Mouse (Mus musculus): Measurements from ENCODE around the gene Nupr1l.

Nupr1l gene

DNA sequence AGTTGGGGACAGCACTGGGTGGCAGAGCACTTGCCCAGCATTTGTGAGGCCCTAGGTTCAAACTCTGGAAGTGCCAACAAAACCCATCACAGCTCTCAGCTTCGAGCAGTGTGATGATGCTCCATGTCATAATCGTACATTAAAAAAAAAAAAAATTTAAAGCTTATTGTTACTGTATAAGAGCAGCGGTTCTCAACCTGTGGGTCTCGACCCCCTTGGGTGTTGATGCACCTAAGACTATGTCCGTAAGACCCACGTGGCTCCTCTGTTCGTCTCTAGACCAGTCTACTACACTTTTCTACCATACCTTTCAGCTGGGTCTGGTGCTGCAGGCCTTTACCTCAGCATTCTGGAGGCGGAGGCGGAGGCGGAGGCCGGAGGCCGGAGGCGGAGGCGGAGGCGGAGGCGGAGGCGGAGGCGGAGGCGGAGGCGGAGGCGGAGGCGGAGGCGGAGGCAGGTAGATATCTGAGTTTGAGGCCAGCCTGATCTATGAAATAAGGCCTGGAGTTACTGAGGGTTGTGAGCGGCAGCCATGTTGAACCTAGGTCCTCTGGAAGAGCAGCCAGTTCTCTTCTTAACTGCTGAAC, 9.8 kb downstream of the Nupr1l start:
- no peak for DNase-seq (ENCODE audit: low spot score)

DNA sequence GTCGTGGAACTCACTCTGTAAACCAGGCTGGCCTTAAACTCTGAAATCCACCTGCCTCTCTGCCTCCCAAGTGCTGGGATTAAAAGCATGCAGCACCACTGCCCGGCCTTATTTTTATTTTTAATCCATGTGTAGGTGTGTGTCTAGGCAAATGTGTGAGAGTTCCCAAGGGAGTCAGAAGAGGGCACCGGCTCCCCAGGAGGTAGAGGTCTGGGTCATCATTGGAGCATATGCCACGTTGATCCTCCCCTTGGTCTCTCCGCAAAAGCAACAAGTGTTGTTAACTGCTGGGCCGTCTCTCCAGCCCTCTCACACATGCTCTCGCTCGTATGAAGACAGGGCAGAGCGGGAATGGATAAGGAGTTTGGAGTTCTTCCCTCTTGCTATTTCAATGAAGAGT, 10.4 kb downstream of the Nupr1l start:
- DNase-seq (ENCODE audit: low spot score): no peak

DNA sequence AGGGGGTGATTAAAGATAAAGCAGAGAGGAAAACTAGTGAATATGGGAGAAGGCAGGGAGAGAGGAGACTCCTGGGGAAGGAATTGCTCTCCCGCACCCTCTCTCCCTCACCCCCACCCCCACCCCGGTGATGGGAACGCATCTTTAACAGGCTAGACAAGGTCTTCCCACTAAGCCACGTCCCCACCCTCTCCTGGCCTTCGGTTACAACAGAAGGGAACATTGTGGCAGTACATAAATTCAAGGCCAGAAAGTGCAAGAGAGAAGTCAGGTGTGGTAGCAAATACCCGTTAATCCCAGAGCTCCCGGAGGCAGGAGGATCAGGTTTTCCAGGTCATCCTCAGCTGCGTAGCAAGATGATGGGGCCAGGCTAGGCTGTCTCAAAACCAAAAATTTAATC, 11.0 kb downstream of the Nupr1l start:
- DNase-seq (ENCODE audit: low spot score): no peak

DNA sequence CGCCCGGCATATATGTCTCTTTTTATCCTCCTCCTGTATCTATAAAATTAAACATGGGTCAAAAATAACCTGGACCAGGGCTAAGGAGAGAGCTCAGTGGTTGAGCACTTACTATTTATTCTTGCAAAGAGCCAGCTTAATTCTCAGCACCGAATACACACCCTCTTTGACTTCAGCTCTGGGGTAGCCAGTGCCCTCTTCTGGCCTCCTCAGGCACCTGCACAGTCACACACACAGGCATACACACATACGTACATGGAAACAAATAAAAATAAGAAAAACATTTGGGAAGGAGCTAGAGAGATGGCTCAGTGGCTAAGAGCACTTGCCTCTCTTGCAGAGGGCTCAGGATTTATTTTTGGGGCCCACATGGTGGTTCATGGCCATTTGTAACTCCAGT, 13.6 kb downstream of the Nupr1l start:
- DNase-seq (ENCODE audit: low spot score): no peak

DNA sequence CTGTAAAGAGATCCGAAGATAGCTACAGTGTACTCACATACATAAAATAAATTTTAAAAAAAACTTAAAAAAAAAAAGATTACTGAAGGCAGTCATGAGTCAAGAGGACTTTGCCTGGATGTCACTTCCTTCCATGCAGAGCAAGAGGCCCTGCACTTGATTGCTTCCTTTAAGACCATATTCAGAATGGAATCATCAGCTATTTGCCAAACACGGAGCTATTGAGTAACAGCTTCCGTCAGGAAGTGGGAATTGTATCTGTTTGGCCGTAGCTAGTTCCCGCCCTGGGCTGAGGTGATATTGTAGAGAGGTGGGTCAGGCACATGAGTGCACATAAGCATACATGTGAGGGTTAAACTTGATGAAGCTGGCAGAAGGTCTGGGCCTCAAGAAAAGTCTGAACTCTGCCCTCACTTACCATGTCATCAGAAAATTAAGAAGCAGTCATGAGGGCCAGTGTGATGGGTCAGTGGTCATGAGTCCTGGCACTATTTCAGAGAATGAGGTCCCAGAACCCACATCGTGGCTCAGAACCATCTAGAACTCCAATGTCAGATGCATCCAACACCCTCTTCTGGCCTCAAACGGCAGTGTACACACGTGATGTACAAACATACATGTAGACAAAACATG, 16.6 kb downstream of the Nupr1l start:
- no peak for DNase-seq (ENCODE audit: low spot score)

GRCm38 (mm10) chr5:129925933-129926332, 17.6 kb downstream of the Nupr1l start:
- no peak for DNase-seq (ENCODE audit: low spot score)

- no peak for DNase-seq (ENCODE audit: low spot score)
Measured at GRCm38 (mm10) chr5:129929924-129930855, 21.9 kb downstream of the Nupr1l start.

- DNase-seq (ENCODE audit: low spot score): no peak
Measured at GRCm38 (mm10) chr5:129936941-129937340, 28.6 kb downstream of the Nupr1l start.

GRCm38 (mm10) chr5:129940281-129940680, 31.9 kb downstream of the Nupr1l start:
- no peak for DNase-seq (ENCODE audit: low spot score)

- DNase-seq (ENCODE audit: low spot score): no peak
Measured at GRCm38 (mm10) chr5:129940736-129941494, 32.6 kb downstream of the Nupr1l start.

GRCm38 (mm10) chr5:129941495-129942045, 33.2 kb downstream of the Nupr1l start, which contains the start of gene Vkorc1l1:
Vkorc1l1 (plus strand) TSS chr5:129941970.
- DNase-seq (ENCODE audit: low spot score): peak; percentile 100

- DNase-seq (ENCODE audit: low spot score): peak; percentile 71
Measured at GRCm38 (mm10) chr5:129942073-129942939, 34.0 kb downstream of the Nupr1l start.

DNA sequence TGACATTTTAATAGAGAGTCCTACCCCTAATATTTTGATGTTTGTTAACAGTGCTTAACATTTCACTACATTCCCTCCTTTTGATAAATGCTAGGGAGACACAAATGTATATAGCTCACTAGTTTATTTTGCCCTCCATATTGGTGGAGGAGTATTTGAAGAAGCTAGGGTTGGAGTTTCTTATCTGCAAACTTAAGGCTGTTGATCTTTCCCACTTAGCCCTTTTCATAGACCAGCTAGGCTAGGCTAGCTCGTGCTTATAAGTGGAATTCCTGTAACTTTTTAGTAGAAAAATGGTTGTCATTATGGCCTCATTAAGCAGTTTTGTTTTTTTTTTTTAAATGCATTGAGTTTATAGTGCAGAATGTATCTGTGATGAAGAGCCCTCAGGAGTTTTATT, 35.1 kb downstream of the Nupr1l start:
- no peak for DNase-seq (ENCODE audit: low spot score)

DNA sequence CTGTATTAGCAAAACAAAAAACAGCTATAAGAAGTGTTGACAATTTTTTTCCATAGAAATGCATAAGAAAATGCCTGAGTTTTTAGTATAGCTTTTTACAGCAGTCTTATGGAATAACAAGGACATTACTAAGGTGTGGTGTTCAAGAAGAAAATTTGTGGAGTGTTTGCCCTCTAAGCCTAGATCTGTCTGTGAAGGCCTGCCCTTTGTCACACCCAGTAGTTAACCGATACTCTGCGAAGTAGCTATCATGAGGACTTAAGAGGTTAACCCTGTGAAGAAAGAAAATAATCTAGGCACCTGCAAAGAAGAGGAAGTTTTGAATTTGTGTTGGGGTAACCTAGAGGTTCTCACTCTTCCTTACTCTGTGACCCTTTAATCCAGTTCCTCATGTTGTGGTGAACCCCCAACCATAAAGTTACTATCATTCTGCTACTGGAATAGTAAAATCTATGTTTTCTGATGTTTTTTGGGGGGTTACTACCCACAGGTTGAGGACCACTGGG, 39.2 kb downstream of the Nupr1l start:
- no peak for DNase-seq (ENCODE audit: low spot score)

DNA sequence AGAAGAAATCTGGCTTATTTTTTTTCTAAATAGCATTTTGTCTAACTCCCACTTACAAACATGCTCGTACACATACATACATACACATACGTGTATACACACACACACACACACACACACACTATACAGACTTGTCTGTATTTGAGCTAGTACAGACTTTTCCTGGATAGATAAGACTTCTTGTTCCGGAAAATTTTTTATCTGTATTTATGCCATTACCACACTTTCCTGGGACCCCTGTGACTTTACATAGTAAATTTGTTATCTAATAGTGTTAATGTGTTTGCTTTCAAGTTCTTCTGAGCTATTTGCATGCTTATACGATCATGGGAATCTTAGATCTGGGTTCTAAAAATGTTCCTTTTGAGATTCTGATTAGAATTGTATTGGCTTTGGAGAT, 43.8 kb downstream of the Nupr1l start:
- DNase-seq (ENCODE audit: low spot score): no peak

DNA sequence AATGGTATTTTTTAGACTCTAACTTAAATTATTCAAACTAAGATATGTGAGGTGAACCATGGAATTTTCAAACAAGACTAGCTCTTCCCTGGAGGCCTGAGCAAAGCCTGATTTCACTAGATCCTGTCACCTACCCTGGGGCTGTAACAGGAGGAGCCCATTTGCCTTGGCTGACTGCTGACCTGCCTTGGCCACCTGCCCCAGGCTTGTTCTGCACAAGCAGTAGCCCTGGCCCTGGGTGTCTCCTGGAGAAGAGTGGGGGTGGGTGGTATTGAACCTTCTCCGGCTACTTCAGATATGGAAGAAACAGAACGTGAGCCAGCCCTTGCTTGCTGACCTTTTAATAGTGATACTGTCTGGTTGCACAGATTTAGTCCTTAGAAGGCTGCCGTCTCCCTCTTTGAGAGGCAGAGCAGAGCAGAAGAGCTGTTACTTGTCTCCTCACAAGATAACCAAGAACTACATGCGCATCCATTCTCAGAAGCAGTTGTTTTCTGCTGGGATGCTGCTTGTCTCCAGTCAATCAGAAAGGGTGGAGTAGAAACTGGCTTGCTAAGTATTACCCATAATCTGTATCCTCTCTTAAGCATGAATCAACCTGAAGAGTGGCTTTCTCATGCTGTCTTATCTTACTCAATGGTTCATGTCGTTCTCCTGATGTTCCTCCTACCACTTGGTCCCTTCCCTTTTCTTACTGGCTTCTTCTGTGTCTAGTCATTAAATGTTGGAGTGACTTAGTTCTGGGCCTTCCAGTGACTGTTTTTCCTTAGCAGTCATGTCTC, 46.3 kb downstream of the Nupr1l start:
- DNase-seq (ENCODE audit: low spot score): no peak

GRCm38 (mm10) chr5:129955792-129956191, 47.5 kb downstream of the Nupr1l start:
- DNase-seq (ENCODE audit: low spot score): no peak

DNA sequence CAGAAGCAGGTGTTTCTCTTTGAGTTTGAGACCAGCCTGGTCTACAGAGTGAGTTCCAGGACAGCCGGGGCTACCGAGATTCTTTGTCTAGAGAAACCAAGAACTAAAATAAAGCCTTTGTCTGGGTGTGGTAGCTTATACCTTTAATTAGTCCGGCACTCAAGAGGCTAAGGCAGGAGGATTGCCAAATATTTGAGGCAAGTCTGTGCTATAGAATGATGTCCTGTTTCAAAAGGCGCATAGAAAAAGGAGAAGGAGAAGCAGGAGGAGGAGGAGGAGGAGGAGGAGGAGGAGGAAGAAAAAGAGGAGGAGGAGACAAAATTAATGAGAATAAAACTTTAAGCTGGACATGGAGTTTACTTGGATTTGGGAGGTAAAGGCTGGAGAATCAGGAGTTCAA, 54.9 kb downstream of the Nupr1l start:
- no peak for DNase-seq (ENCODE audit: low spot score)
